Mouse (Mus musculus): ENCODE data around the gene Smim13. TPM values are rescaled to one million over a fixed set of nuclear protein-coding genes. Genes with fewer than 3 reads are reported as not detected.

Smim13 gene
- polyA plus RNA-seq, 1 experiment, result 9.9 TPM

DNA sequence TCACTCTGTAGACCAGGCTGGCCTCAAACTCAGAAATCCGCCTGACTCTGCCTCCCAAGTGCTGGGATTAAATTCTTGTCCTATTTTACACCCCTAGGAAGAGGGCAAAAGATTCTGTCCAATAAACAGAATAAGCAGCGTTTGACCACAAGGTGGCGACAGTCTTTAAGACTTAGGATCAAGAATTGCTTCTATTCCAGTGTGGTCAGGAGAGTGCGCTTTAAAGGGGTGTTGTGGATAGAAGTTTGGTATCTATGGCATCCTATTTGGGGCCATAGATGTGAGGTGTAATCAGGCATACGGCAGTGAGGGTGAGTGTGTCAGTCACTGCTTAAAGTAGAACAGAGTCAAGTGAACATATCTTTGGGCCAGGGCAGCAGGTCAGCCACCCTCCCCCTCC is 33.6 kb downstream of the Smim13 start:
- TF ChIP-seq CTCF (IDR thresholded peaks at IDR 0.05; ENCODE audit: borderline replicate concordance, control insufficient read depth, extremely low read depth, insufficient read depth, low read length, poor library complexity) (no peak), POLR2A (IDR thresholded peaks at IDR 0.05; ENCODE audit: control insufficient read depth, extremely low read depth, insufficient read depth, low read length, poor library complexity) (no peak)
- DNase-seq, result peak; percentile 61

DNA sequence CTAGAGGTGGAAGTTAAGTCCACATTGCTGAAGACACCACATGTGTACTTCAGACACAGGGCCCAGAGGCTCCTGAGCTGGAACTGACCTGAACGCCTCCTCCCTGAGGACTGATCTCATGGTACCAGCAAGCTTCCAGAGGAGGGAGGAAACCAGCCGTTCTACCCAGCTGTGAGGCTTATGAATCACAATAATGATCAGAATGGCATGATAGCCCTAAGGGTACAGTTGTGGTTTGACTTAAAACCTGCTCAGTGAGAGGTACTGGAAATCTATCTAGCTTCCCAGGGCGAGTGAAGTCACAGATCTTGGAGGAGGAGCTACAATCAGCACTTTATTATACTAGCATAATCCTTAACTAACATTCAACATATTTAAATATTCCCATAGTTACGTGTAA is 35.8 kb downstream of the Smim13 start:
- no peak for DNase-seq
- Histone ChIP-seq H3K27me3 (ENCODE audit: control insufficient read depth, insufficient read depth, low read length) (no peaks in the 10 kb centered on the region), H3K4me1 (replicated peaks; ENCODE audit: control insufficient read depth, insufficient read depth, low read length) (no peaks in the 10 kb centered on the region), H3K4me3 (ENCODE audit: control insufficient read depth, insufficient read depth, low read length) (no peak overlapping the region), H3K36me3 (ENCODE audit: control insufficient read depth, insufficient read depth, low read length) (no peaks in the 10 kb centered on the region), H3K27ac (ENCODE audit: control insufficient read depth, insufficient read depth, low read length) (no peak overlapping the region)
- no peak for TF ChIP-seq POLR2A (IDR thresholded peaks at IDR 0.05; ENCODE audit: control insufficient read depth, extremely low read depth, insufficient read depth, low read length, poor library complexity)
- no peak for TF ChIP-seq CTCF (IDR thresholded peaks at IDR 0.05; ENCODE audit: borderline replicate concordance, control insufficient read depth, extremely low read depth, insufficient read depth, low read length, poor library complexity)
- 84% methylated on average over 4 of the region's 4 CpGs for WGBS

More for the DNA sequence above, 33.6 kb downstream of the Smim13 start:
- 18% methylated on average over 5 of the region's 5 CpGs for WGBS
- H3K4me1 ChIP-seq (replicated peaks; ENCODE audit: control insufficient read depth, insufficient read depth, low read length), result no peaks in the 10 kb centered on the region
- H3K27ac ChIP-seq (ENCODE audit: control insufficient read depth, insufficient read depth, low read length), result no peak overlapping the region
- H3K36me3 ChIP-seq (ENCODE audit: control insufficient read depth, insufficient read depth, low read length), result no peaks in the 10 kb centered on the region
- no peaks in the 10 kb centered on the region for H3K27me3 ChIP-seq (ENCODE audit: control insufficient read depth, insufficient read depth, low read length)
- no peak overlapping the region for H3K4me3 ChIP-seq (ENCODE audit: control insufficient read depth, insufficient read depth, low read length)

DNA sequence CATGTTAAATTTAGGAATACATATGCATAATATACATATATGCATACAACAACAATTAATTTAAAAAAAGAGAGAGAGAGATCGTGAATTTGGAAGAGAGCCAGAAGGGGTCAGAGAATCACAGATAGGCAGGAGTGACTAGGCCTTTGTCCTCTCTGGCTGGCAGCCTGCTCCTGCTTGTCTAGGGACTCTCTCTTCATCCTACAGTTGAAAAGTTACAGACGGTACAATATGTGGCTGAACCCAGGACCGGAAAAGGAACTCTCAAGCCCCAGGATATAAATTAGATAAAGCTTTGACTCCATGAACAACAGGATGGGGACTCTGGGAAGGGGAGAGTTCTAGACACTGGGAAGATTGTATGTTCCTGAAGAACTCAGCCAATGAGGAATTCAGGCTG is 36.6 kb downstream of the Smim13 start:
- TF ChIP-seq CTCF (IDR thresholded peaks at IDR 0.05; ENCODE audit: borderline replicate concordance, control insufficient read depth, extremely low read depth, insufficient read depth, low read length, poor library complexity) (no peak), POLR2A (IDR thresholded peaks at IDR 0.05; ENCODE audit: control insufficient read depth, extremely low read depth, insufficient read depth, low read length, poor library complexity) (no peak)
- WGBS, result 91% methylated on average over 3 of the region's 3 CpGs
- no peaks in the 10 kb centered on the region for H3K27me3 ChIP-seq (ENCODE audit: control insufficient read depth, insufficient read depth, low read length)
- H3K4me3 ChIP-seq (ENCODE audit: control insufficient read depth, insufficient read depth, low read length), result no peak overlapping the region
- H3K27ac ChIP-seq (ENCODE audit: control insufficient read depth, insufficient read depth, low read length), result no peak overlapping the region
- H3K4me1 ChIP-seq (replicated peaks; ENCODE audit: control insufficient read depth, insufficient read depth, low read length), result no peaks in the 10 kb centered on the region
- no peak for DNase-seq
- H3K36me3 ChIP-seq (ENCODE audit: control insufficient read depth, insufficient read depth, low read length), result no peaks in the 10 kb centered on the region

DNA sequence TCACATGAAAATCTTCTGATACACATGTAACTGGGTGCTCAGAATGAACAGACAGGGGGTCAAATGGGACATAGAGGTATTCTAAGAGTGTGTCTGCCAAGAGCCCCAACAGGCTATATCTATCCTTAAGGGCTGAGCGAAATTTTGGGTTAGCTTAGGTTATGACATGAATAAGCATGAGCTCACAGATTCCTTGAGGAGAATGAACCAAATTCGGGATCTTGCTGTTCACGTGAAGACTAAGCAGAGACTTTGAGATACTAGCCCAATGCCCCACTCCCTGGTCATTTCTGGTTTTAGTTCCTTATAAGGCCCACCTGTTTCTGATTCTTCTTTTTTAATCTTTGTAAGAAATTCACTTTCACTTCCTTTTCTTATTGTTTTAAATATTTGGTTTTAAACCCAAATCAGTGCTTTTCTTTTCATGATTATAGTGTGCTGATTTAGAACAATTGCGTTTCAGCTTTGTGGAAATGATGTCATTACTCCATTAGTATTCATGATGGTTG is 41.9 kb downstream of the Smim13 start:
- no peak for DNase-seq

DNA sequence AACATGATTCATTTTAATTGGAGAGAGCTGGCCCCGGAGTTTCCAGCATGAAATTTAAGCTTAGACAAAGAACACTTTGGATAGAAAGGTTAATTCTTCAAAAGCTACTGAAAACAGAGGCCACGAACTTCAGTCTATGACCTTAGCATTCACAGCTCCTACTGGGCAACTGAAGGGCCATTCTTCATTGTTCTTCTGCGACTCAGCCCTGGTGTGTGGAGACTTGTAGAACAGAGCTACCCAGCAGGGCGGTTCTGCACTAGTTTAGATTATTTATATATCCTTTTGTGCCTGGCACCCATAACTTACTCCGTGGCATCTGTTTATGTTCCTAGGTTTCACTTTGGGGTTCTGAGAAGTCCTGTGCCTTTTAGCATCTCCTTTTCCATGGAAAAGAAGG is 44.0 kb downstream of the Smim13 start:
- Histone ChIP-seq H3K27ac (ENCODE audit: control insufficient read depth, insufficient read depth, low read length) (no peak overlapping the region), H3K36me3 (ENCODE audit: control insufficient read depth, insufficient read depth, low read length) (no peaks in the 10 kb centered on the region), H3K4me1 (replicated peaks; ENCODE audit: control insufficient read depth, insufficient read depth, low read length) (no peaks in the 10 kb centered on the region), H3K4me3 (ENCODE audit: control insufficient read depth, insufficient read depth, low read length) (no peak overlapping the region), H3K27me3 (ENCODE audit: control insufficient read depth, insufficient read depth, low read length) (no peaks in the 10 kb centered on the region)
- TF ChIP-seq POLR2A (IDR thresholded peaks at IDR 0.05; ENCODE audit: control insufficient read depth, extremely low read depth, insufficient read depth, low read length, poor library complexity), result no peak
- no peak for TF ChIP-seq CTCF (IDR thresholded peaks at IDR 0.05; ENCODE audit: borderline replicate concordance, control insufficient read depth, extremely low read depth, insufficient read depth, low read length, poor library complexity)
- 87% methylated on average over 5 of the region's 5 CpGs for WGBS
- no peak for DNase-seq

More for the DNA sequence above, 41.9 kb downstream of the Smim13 start:
- no peaks in the 10 kb centered on the region for H3K27me3 ChIP-seq (ENCODE audit: control insufficient read depth, insufficient read depth, low read length)
- no peaks in the 10 kb centered on the region for H3K36me3 ChIP-seq (ENCODE audit: control insufficient read depth, insufficient read depth, low read length)
- no peak overlapping the region for H3K4me3 ChIP-seq (ENCODE audit: control insufficient read depth, insufficient read depth, low read length)
- H3K4me1 ChIP-seq (replicated peaks; ENCODE audit: control insufficient read depth, insufficient read depth, low read length), result no peaks in the 10 kb centered on the region
- WGBS, result 59% methylated on average over 4 of the region's 4 CpGs
- no peak overlapping the region for H3K27ac ChIP-seq (ENCODE audit: control insufficient read depth, insufficient read depth, low read length)
- no peak for TF ChIP-seq POLR2A (IDR thresholded peaks at IDR 0.05; ENCODE audit: control insufficient read depth, extremely low read depth, insufficient read depth, low read length, poor library complexity)
- TF ChIP-seq CTCF (IDR thresholded peaks at IDR 0.05; ENCODE audit: borderline replicate concordance, control insufficient read depth, extremely low read depth, insufficient read depth, low read length, poor library complexity), result no peak

DNA sequence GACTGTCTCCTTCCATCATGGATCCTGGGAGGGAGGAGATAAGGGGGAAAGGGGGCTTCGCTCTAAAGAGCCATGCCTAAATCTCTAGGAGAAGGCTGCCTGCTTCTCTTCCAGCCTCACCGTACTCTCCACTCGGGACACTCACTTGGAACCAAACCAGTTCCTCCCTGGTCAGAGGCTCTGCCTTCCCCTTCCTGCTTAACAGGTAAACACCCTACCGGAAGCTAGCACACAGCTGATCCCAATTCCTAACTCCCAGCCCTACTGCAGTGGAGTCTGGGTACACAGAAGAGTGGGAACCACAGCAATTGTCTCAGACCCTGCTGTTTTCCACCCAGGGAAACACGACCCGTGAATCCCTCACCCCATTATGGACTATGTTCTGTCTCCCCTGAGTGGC is 46.2 kb downstream of the Smim13 start:
- DNase-seq, result no peak
- no peak overlapping the region for H3K4me3 ChIP-seq (ENCODE audit: control insufficient read depth, insufficient read depth, low read length)
- TF ChIP-seq POLR2A (IDR thresholded peaks at IDR 0.05; ENCODE audit: control insufficient read depth, extremely low read depth, insufficient read depth, low read length, poor library complexity) (no peak), CTCF (IDR thresholded peaks at IDR 0.05; ENCODE audit: borderline replicate concordance, control insufficient read depth, extremely low read depth, insufficient read depth, low read length, poor library complexity) (no peak)
- H3K36me3 ChIP-seq (ENCODE audit: control insufficient read depth, insufficient read depth, low read length), result no peaks in the 10 kb centered on the region
- no peaks in the 10 kb centered on the region for H3K4me1 ChIP-seq (replicated peaks; ENCODE audit: control insufficient read depth, insufficient read depth, low read length)
- WGBS, result 74% methylated on average over 6 of the region's 6 CpGs
- no peak overlapping the region for H3K27ac ChIP-seq (ENCODE audit: control insufficient read depth, insufficient read depth, low read length)
- no peaks in the 10 kb centered on the region for H3K27me3 ChIP-seq (ENCODE audit: control insufficient read depth, insufficient read depth, low read length)

DNA sequence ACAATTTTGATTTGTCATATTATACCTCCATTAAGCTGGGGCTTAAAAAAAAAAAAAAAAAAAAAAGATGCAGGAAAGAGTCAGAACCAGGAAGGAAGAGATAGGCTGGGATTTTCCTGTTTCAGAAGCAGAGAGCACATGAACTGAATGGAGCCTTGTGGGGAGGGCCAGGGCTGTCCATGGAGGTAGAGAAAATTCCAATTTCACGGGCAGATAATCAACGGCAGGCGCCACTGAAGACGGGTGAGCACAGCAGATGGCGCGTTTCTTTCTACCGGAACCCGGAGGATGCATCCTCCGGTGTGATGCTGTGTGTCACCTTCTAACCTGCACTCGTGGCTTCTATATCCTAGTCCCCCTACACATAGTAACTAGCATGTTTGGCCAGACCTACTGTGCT is 46.8 kb downstream of the Smim13 start:
- Histone ChIP-seq H3K4me1 (replicated peaks; ENCODE audit: control insufficient read depth, insufficient read depth, low read length) (no peaks in the 10 kb centered on the region), H3K4me3 (ENCODE audit: control insufficient read depth, insufficient read depth, low read length) (no peak overlapping the region), H3K27me3 (ENCODE audit: control insufficient read depth, insufficient read depth, low read length) (no peaks in the 10 kb centered on the region), H3K36me3 (ENCODE audit: control insufficient read depth, insufficient read depth, low read length) (no peaks in the 10 kb centered on the region), H3K27ac (ENCODE audit: control insufficient read depth, insufficient read depth, low read length) (no peak overlapping the region)
- TF ChIP-seq POLR2A (IDR thresholded peaks at IDR 0.05; ENCODE audit: control insufficient read depth, extremely low read depth, insufficient read depth, low read length, poor library complexity) (no peak), CTCF (IDR thresholded peaks at IDR 0.05; ENCODE audit: borderline replicate concordance, control insufficient read depth, extremely low read depth, insufficient read depth, low read length, poor library complexity) (no peak)
- DNase-seq, result no peak
- 94% methylated on average over 10 of the region's 10 CpGs for whole genome bisulfite sequencing
